ENCODE assay signal across 13 mouse cellular contexts in the genomic region with DNA sequence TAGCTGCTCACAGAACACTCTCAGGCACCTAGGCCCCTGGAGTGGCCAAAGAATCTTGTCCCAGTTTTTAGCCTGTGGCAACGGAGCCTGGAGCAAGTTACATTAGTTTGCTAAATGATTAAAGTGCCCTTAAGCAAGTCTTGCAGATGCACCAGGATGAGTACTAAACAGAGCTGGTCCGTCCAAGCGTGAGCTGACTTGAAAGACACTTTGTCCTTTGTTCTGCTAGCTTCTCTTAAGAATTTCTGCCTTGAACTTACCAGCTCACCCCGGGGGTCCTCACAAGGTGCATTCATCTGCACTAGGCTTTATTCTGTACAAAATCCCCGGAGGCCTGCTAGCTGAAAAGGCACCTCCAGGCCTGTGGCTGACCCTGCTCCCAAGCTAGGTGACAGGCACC.
"Had no signal": no experiment of that assay in that cellular context is flagged by ENCODE, and none has a peak within 500 bp of the region (broad histone marks: within the 10 kb centered on the region; RNA-seq: fewer than 3 reads in every experiment).

No protein-coding gene starts in this region.

- H3K36me3 ChIP-seq: midbrain, embryonic 10.5 days; midbrain, embryonic 15.5 days; neural tube, embryonic 13.5 days had no signal

- H3K4me3 ChIP-seq: limb, embryonic 15.5 days; liver, embryonic 12.5 days; midbrain, embryonic 10.5 days; midbrain, embryonic 15.5 days; neural tube, embryonic 13.5 days had no signal

- H3K4me2 ChIP-seq: limb, embryonic 15.5 days; liver, embryonic 12.5 days; lung, embryonic 14.5 days; midbrain, embryonic 15.5 days; neural tube, embryonic 13.5 days had no signal

- H3K9me3 ChIP-seq: limb, embryonic 15.5 days; liver, embryonic 12.5 days; midbrain, embryonic 10.5 days; midbrain, embryonic 15.5 days had no signal

- H3K4me1 ChIP-seq: limb, embryonic 15.5 days; liver, embryonic 12.5 days; midbrain, embryonic 15.5 days had no signal

- H3K9ac ChIP-seq: limb, embryonic 15.5 days; liver, embryonic 12.5 days; lung, embryonic 14.5 days; midbrain, embryonic 15.5 days; neural tube, embryonic 13.5 days had no signal

- H3K27ac ChIP-seq: kidney, postnatal 0 days; limb, embryonic 15.5 days; liver, embryonic 12.5 days; midbrain, embryonic 10.5 days; midbrain, embryonic 15.5 days; neural tube, embryonic 13.5 days; stomach, postnatal 0 days had no signal

- DNase-seq: layer of hippocampus, adult 9-11 months; layer of hippocampus, postnatal 36 days; lung, embryonic 14.5 days; lung, postnatal 10 days; lung, postnatal 4 days; thymus, postnatal 4 days had no signal

- H3K27me3 ChIP-seq: limb, embryonic 15.5 days; liver, embryonic 12.5 days; midbrain, embryonic 15.5 days; neural tube, embryonic 13.5 days had no signal

- ATAC-seq: liver, embryonic 12.5 days; midbrain, embryonic 15.5 days had no signal
